Mouse (Mus musculus): ENCODE data around the gene Chchd3.

Chchd3 gene

GRCm38 (mm10) chr6:33059735-33060576 is at the start of gene Chchd3:
Gene Chchd3, minus strand, starts transcription at chr6:33060260.
- DNase-seq (ENCODE audit: low spot score in 2 of 2): peak; percentile 98

- DNase-seq (ENCODE audit: low spot score in 2 of 2): no peak
Observed at GRCm38 (mm10) chr6:33104661-33105060, 44.6 kb upstream of the Chchd3 start.

- no peak for DNase-seq (ENCODE audit: low spot score in 2 of 2)
Observed at GRCm38 (mm10) chr6:33098903-33099302, 38.8 kb upstream of the Chchd3 start.

- DNase-seq (ENCODE audit: low spot score in 2 of 2): no peak
Observed at GRCm38 (mm10) chr6:33094671-33095233, 34.7 kb upstream of the Chchd3 start.

- DNase-seq (ENCODE audit: low spot score in 2 of 2): no peak
Observed at GRCm38 (mm10) chr6:33080186-33080585, 20.1 kb upstream of the Chchd3 start.

GRCm38 (mm10) chr6:33078260-33078936 is 18.3 kb upstream of the Chchd3 start:
- no peak for DNase-seq (ENCODE audit: low spot score in 2 of 2)

- DNase-seq (ENCODE audit: low spot score in 2 of 2): no peak
Observed at GRCm38 (mm10) chr6:33066462-33066861, 6.4 kb upstream of the Chchd3 start.

GRCm38 (mm10) chr6:33059276-33059675 is 784 bp downstream of the Chchd3 start:
- DNase-seq (ENCODE audit: low spot score in 2 of 2): no peak

- DNase-seq (ENCODE audit: low spot score in 2 of 2): no peak
Observed at GRCm38 (mm10) chr6:33056392-33056791, 3.7 kb downstream of the Chchd3 start.

GRCm38 (mm10) chr6:33055663-33056062 is 4.4 kb downstream of the Chchd3 start:
- DNase-seq (ENCODE audit: low spot score in 2 of 2): no peak

- DNase-seq (ENCODE audit: low spot score in 2 of 2): no peak
Observed at GRCm38 (mm10) chr6:33054946-33055345, 5.1 kb downstream of the Chchd3 start.

GRCm38 (mm10) chr6:33051642-33052041 is 8.4 kb downstream of the Chchd3 start:
- DNase-seq (ENCODE audit: low spot score in 2 of 2): peak; percentile 66 to 75

GRCm38 (mm10) chr6:33049705-33050420 is 10.2 kb downstream of the Chchd3 start:
- no peak for DNase-seq (ENCODE audit: low spot score in 2 of 2)

- DNase-seq (ENCODE audit: low spot score in 2 of 2): no peak
Observed at GRCm38 (mm10) chr6:33043480-33043879, 16.6 kb downstream of the Chchd3 start.

GRCm38 (mm10) chr6:33042880-33043279 is 17.2 kb downstream of the Chchd3 start:
- no peak for DNase-seq (ENCODE audit: low spot score in 2 of 2)

GRCm38 (mm10) chr6:33041978-33042377 is 18.1 kb downstream of the Chchd3 start:
- no peak for DNase-seq (ENCODE audit: low spot score in 2 of 2)

GRCm38 (mm10) chr6:33040360-33041090 is 19.5 kb downstream of the Chchd3 start:
- no peak for DNase-seq (ENCODE audit: low spot score in 2 of 2)

GRCm38 (mm10) chr6:33032543-33032942 is 27.5 kb downstream of the Chchd3 start:
- DNase-seq (ENCODE audit: low spot score in 2 of 2): no peak

GRCm38 (mm10) chr6:33031631-33032030 is 28.4 kb downstream of the Chchd3 start:
- DNase-seq (ENCODE audit: low spot score in 2 of 2): no peak

GRCm38 (mm10) chr6:33028296-33028695 is 31.8 kb downstream of the Chchd3 start:
- no peak for DNase-seq (ENCODE audit: low spot score in 2 of 2)

- DNase-seq (ENCODE audit: low spot score in 2 of 2): no peak
Observed at GRCm38 (mm10) chr6:33025041-33025440, 35.0 kb downstream of the Chchd3 start.

Measured in spleen, postnatal 36 days (tissue).